Mouse (Mus musculus): ENCODE measurements at regions not wholly inside any gene's neighbourhood (a gene's known extent, or its start where the extent isn't known, plus 50 kb on each side); places are given as distances from the start of the nearest gene placed in this dataset.

GRCm38 (mm10) chr6:47745856-47746255, 67.4 kb downstream of the Pdia4 start:
- DNase-seq (ENCODE audit: low spot score in 2 of 2): peak in 1 of 2 experiments; percentile 1

GRCm38 (mm10) chr6:47743856-47744255, 69.4 kb downstream of the Pdia4 start:
- peak in 1 of 2 experiments; percentile 43 for DNase-seq (ENCODE audit: low spot score in 2 of 2)

- DNase-seq (ENCODE audit: low spot score in 2 of 2): peak in 1 of 2 experiments; percentile 3
These were observed 73.0 kb downstream of the Pdia4 start for GRCm38 (mm10) chr6:47740216-47740615.

- peak; percentile 61 to 80 for DNase-seq (ENCODE audit: low spot score in 2 of 2)
These were observed 73.5 kb downstream of the Pdia4 start for GRCm38 (mm10) chr6:47739696-47740095.

- peak in 1 of 2 experiments; percentile 3 for DNase-seq (ENCODE audit: low spot score in 2 of 2)
These were observed 75.3 kb downstream of the Pdia4 start for GRCm38 (mm10) chr6:47737972-47738371.
